Mouse (Mus musculus) olfactory bulb, adult 2 months (tissue): ENCODE measurements around the gene Arhgap35.
A peak's percentile ranks its signal among the peaks of the same experiment; 100 is the strongest.

Experiments used
- CTCF ChIP-seq: fragments of 200-500 bp; IDR thresholded peaks from 2 replicates; pipeline ENCODE4 v1.5.1; 2012; ENCODE audit warnings: low read depth, mild to moderate bottlenecking, low read length, moderate library complexity; ENCODE audit not compliant: insufficient read depth
- POLR2A ChIP-seq: fragments of 200-500 bp; IDR thresholded peaks from 2 replicates; pipeline ENCODE4 v1.6.1; 2012; ENCODE audit warnings: mild to moderate bottlenecking, low read depth, low read length, moderate library complexity; ENCODE audit not compliant: insufficient read depth

- TF ChIP-seq CTCF (no peak), POLR2A (0 out of 2 replicates have a peak, but pooled peaks have one; percentile 35)
These were observed 161.6 kb downstream of the Arhgap35 start for GRCm38 (mm10) chr7:16453118-16453711.
